Mouse (Mus musculus) brain, adult 2 months (tissue): ENCODE measurements around the gene Cfap46.
"Not testable (repeated sequence)": the region's sequence is repeated elsewhere in the genome, so short reads cannot be mapped to it uniquely, and the experiment has no call there.

Experiments used
- DNase-seq: peaks from one replicate; pipeline ENCODE4 v3.0.0; 2011; ENCODE audit warnings: low read depth, low spot score

The Cfap46 gene

GRCm38 (mm10) chr7:139663318-139663717 is 20.3 kb downstream of the Cfap46 start:
- DNase-seq: no peak

GRCm38 (mm10) chr7:139659901-139660300 is 23.7 kb downstream of the Cfap46 start:
- DNase-seq: not testable (repeated sequence)

GRCm38 (mm10) chr7:139649698-139650097 is 33.9 kb downstream of the Cfap46 start:
- DNase-seq: no peak

- peak; percentile 95 for DNase-seq
Observed at GRCm38 (mm10) chr7:139648107-139648824, 35.4 kb downstream of the Cfap46 start.

GRCm38 (mm10) chr7:139633393-139633792 is 50.2 kb downstream of the Cfap46 start:
- no peak for DNase-seq

- DNase-seq: peak; percentile 18
Observed at GRCm38 (mm10) chr7:139625156-139625555, 58.5 kb downstream of the Cfap46 start.

- peak; percentile 24 for DNase-seq
Observed at GRCm38 (mm10) chr7:139622568-139622967, 61.0 kb downstream of the Cfap46 start.

GRCm38 (mm10) chr7:139615767-139616766 is 67.5 kb downstream of the Cfap46 start:
- peak; percentile 91 for DNase-seq

- no peak for DNase-seq
Observed at GRCm38 (mm10) chr7:139610328-139610727, 73.3 kb downstream of the Cfap46 start.

GRCm38 (mm10) chr7:139595862-139596261 is 87.8 kb downstream of the Cfap46 start:
- no peak for DNase-seq

- no peak for DNase-seq
Observed at GRCm38 (mm10) chr7:139595311-139595710, 88.3 kb downstream of the Cfap46 start.

- DNase-seq: no peak
Observed at GRCm38 (mm10) chr7:139591311-139591710, 92.3 kb downstream of the Cfap46 start.

GRCm38 (mm10) chr7:139590302-139590701 is 93.3 kb downstream of the Cfap46 start:
- DNase-seq: peak; percentile 65

GRCm38 (mm10) chr7:139587919-139588318 is 95.7 kb downstream of the Cfap46 start:
- no peak for DNase-seq

GRCm38 (mm10) chr7:139585183-139585821 is 98.3 kb downstream of the Cfap46 start:
- DNase-seq: no peak

- DNase-seq: no peak
Observed at GRCm38 (mm10) chr7:139584221-139585175, 99.1 kb downstream of the Cfap46 start.

- DNase-seq: no peak
Observed at GRCm38 (mm10) chr7:139583094-139583737, 100.4 kb downstream of the Cfap46 start.

GRCm38 (mm10) chr7:139582595-139582994 is 101.0 kb downstream of the Cfap46 start, which contains the start of gene Nkx6-2:
Nkx6-2 (minus strand) TSS chr7:139582797.
- DNase-seq: peak; percentile 76

GRCm38 (mm10) chr7:139581801-139582571 is 101.6 kb downstream of the Cfap46 start:
- DNase-seq: no peak
